Mouse (Mus musculus): Measurements from ENCODE around the gene Gm28043. TPM values are rescaled to one million over a fixed set of nuclear protein-coding genes. Genes with fewer than 3 reads are reported as not detected.

Gm28043 gene
- polyA plus RNA-seq, 1 experiment, result 1.0 TPM

GRCm38 (mm10) chr17:29628946-29629345 lies 14.3 kb downstream of the Gm28043 start:
- TF ChIP-seq USF1 (IDR thresholded peaks at IDR 0.05; ENCODE audit: low read depth) (no peak), TCF3 (IDR thresholded peaks at IDR 0.05; ENCODE audit: insufficient read length, low read depth) (no peak), MYOG (IDR thresholded peaks at IDR 0.05; ENCODE audit: control insufficient read depth in 1 of 3, insufficient read depth in 1 of 3, insufficient read length in 2 of 3, low read depth in 2 of 3) (no peak), CEBPB (IDR thresholded peaks at IDR 0.05; ENCODE audit: insufficient read depth, poor library complexity, severe bottlenecking) (no peak), SRF (IDR thresholded peaks at IDR 0.05; ENCODE audit: control insufficient read depth, insufficient read length, low read depth) (no peak), MYOD1 (IDR thresholded peaks at IDR 0.05; ENCODE audit: control insufficient read depth in 1 of 3, insufficient read length in 2 of 3, low read depth in 2 of 3) (no peak), MAX (IDR thresholded peaks at IDR 0.05; ENCODE audit: low read depth) (no peak), REST (IDR thresholded peaks at IDR 0.05; ENCODE audit: insufficient read depth, insufficient read length) (no peak), E2F4 (IDR thresholded peaks at IDR 0.05; ENCODE audit: insufficient read depth) (no peak)
- Histone ChIP-seq H3ac (ENCODE audit: control insufficient read depth, insufficient read length) (no peak overlapping the region), H3K79me2 (ENCODE audit: control insufficient read depth, insufficient read depth) (no peaks in the 10 kb centered on the region), H3K4me3 (no peak overlapping the region), H3K27me3 (ENCODE audit: control insufficient read depth, insufficient read depth, insufficient read length) (no peaks in the 10 kb centered on the region), H3K36me3 (ENCODE audit: control insufficient read depth, insufficient read depth) (peaks cover 31% of the 10 kb centered on the region), H3K4me2 (ENCODE audit: low read depth) (no peak overlapping the region)

GRCm38 (mm10) chr17:29629620-29630019 lies 14.9 kb downstream of the Gm28043 start:
- no peak overlapping the region for H3K4me2 ChIP-seq (ENCODE audit: low read depth)
- H3K27me3 ChIP-seq (ENCODE audit: control insufficient read depth, insufficient read depth, insufficient read length), result no peaks in the 10 kb centered on the region
- TF ChIP-seq E2F4 (IDR thresholded peaks at IDR 0.05; ENCODE audit: insufficient read depth) (no peak), SRF (IDR thresholded peaks at IDR 0.05; ENCODE audit: control insufficient read depth, insufficient read length, low read depth) (no peak), MYOG (IDR thresholded peaks at IDR 0.05; ENCODE audit: control insufficient read depth in 1 of 3, insufficient read depth in 1 of 3, insufficient read length in 2 of 3, low read depth in 2 of 3) (no peak), MYOD1 (IDR thresholded peaks at IDR 0.05; ENCODE audit: control insufficient read depth in 1 of 3, insufficient read length in 2 of 3, low read depth in 2 of 3) (no peak), REST (IDR thresholded peaks at IDR 0.05; ENCODE audit: insufficient read depth, insufficient read length) (no peak), MAX (IDR thresholded peaks at IDR 0.05; ENCODE audit: low read depth) (no peak), TCF3 (IDR thresholded peaks at IDR 0.05; ENCODE audit: insufficient read length, low read depth) (no peak), POLR2A (IDR thresholded peaks at IDR 0.05; ENCODE audit: insufficient read length, low read depth) (no peak), CEBPB (IDR thresholded peaks at IDR 0.05; ENCODE audit: insufficient read depth, poor library complexity, severe bottlenecking) (no peak), TCF12 (IDR thresholded peaks at IDR 0.05; ENCODE audit: insufficient read depth, poor library complexity, severe bottlenecking) (no peak), POLR2AphosphoS2 (IDR thresholded peaks at IDR 0.05; ENCODE audit: insufficient read length, low read depth) (no peak), USF1 (IDR thresholded peaks at IDR 0.05; ENCODE audit: low read depth) (no peak)
- H3K36me3 ChIP-seq (ENCODE audit: control insufficient read depth, insufficient read depth), result peaks cover 31% of the 10 kb centered on the region
- no peak overlapping the region for H3K4me3 ChIP-seq
- no peak overlapping the region for H3ac ChIP-seq (ENCODE audit: control insufficient read depth, insufficient read length)
- no peaks in the 10 kb centered on the region for H3K79me2 ChIP-seq (ENCODE audit: control insufficient read depth, insufficient read depth)

- TF ChIP-seq SRF (IDR thresholded peaks at IDR 0.05; ENCODE audit: control insufficient read depth, insufficient read length, low read depth), result no peak
- no peak for TF ChIP-seq REST (IDR thresholded peaks at IDR 0.05; ENCODE audit: insufficient read depth, insufficient read length)
- TF ChIP-seq POLR2A (IDR thresholded peaks at IDR 0.05; ENCODE audit: insufficient read length, low read depth), result no peak
- TF ChIP-seq E2F4 (IDR thresholded peaks at IDR 0.05; ENCODE audit: insufficient read depth), result no peak
- TF ChIP-seq CEBPB (IDR thresholded peaks at IDR 0.05; ENCODE audit: insufficient read depth, poor library complexity, severe bottlenecking), result no peak
- TF ChIP-seq MYOG (IDR thresholded peaks at IDR 0.05; ENCODE audit: control insufficient read depth in 1 of 3, insufficient read depth in 1 of 3, insufficient read length in 2 of 3, low read depth in 2 of 3), result no peak
- TF ChIP-seq POLR2AphosphoS2 (IDR thresholded peaks at IDR 0.05; ENCODE audit: insufficient read length, low read depth), result no peak
- no peak for TF ChIP-seq TCF12 (IDR thresholded peaks at IDR 0.05; ENCODE audit: insufficient read depth, poor library complexity, severe bottlenecking)
- no peak for TF ChIP-seq MYOD1 (IDR thresholded peaks at IDR 0.05; ENCODE audit: control insufficient read depth in 1 of 3, insufficient read length in 2 of 3, low read depth in 2 of 3)
- TF ChIP-seq TCF3 (IDR thresholded peaks at IDR 0.05; ENCODE audit: insufficient read length, low read depth), result no peak
- TF ChIP-seq USF1 (IDR thresholded peaks at IDR 0.05; ENCODE audit: low read depth), result no peak
- no peak for TF ChIP-seq MAX (IDR thresholded peaks at IDR 0.05; ENCODE audit: low read depth)
Measured at GRCm38 (mm10) chr17:29632312-29632711, 17.6 kb downstream of the Gm28043 start.

GRCm38 (mm10) chr17:29635492-29635891 lies 20.8 kb downstream of the Gm28043 start:
- TF ChIP-seq POLR2A (IDR thresholded peaks at IDR 0.05; ENCODE audit: insufficient read length, low read depth) (no peak), POLR2AphosphoS2 (IDR thresholded peaks at IDR 0.05; ENCODE audit: insufficient read length, low read depth) (no peak), REST (IDR thresholded peaks at IDR 0.05; ENCODE audit: insufficient read depth, insufficient read length) (no peak), TCF3 (IDR thresholded peaks at IDR 0.05; ENCODE audit: insufficient read length, low read depth) (no peak), TCF12 (IDR thresholded peaks at IDR 0.05; ENCODE audit: insufficient read depth, poor library complexity, severe bottlenecking) (no peak), SRF (IDR thresholded peaks at IDR 0.05; ENCODE audit: control insufficient read depth, insufficient read length, low read depth) (no peak), USF1 (IDR thresholded peaks at IDR 0.05; ENCODE audit: low read depth) (no peak), MYOD1 (IDR thresholded peaks at IDR 0.05; ENCODE audit: control insufficient read depth in 1 of 3, insufficient read length in 2 of 3, low read depth in 2 of 3) (no peak), E2F4 (IDR thresholded peaks at IDR 0.05; ENCODE audit: insufficient read depth) (no peak), MAX (IDR thresholded peaks at IDR 0.05; ENCODE audit: low read depth) (no peak), MYOG (IDR thresholded peaks at IDR 0.05; ENCODE audit: control insufficient read depth in 1 of 3, insufficient read depth in 1 of 3, insufficient read length in 2 of 3, low read depth in 2 of 3) (no peak), CEBPB (IDR thresholded peaks at IDR 0.05; ENCODE audit: insufficient read depth, poor library complexity, severe bottlenecking) (no peak)
- H3K27me3 ChIP-seq (ENCODE audit: control insufficient read depth, insufficient read depth, insufficient read length), result no peaks in the 10 kb centered on the region

More at GRCm38 (mm10) chr17:29632312-29632711, 17.6 kb downstream of the Gm28043 start:
- Histone ChIP-seq H3K4me2 (ENCODE audit: low read depth) (no peak overlapping the region), H3K79me2 (ENCODE audit: control insufficient read depth, insufficient read depth) (no peaks in the 10 kb centered on the region), H3K4me3 (no peak overlapping the region), H3K27me3 (ENCODE audit: control insufficient read depth, insufficient read depth, insufficient read length) (no peaks in the 10 kb centered on the region), H3ac (ENCODE audit: control insufficient read depth, insufficient read length) (no peak overlapping the region), H3K36me3 (ENCODE audit: control insufficient read depth, insufficient read depth) (peaks cover 17% of the 10 kb centered on the region)

More at GRCm38 (mm10) chr17:29635492-29635891, 20.8 kb downstream of the Gm28043 start:
- Histone ChIP-seq H3K79me2 (ENCODE audit: control insufficient read depth, insufficient read depth) (no peaks in the 10 kb centered on the region), H3K4me2 (ENCODE audit: low read depth) (no peak overlapping the region), H3ac (ENCODE audit: control insufficient read depth, insufficient read length) (no peak overlapping the region), H3K4me3 (no peak overlapping the region), H3K36me3 (ENCODE audit: control insufficient read depth, insufficient read depth) (peaks cover 16% of the 10 kb centered on the region)
